Mouse (Mus musculus) liver, embryonic 14.5 days (tissue): ENCODE results near the gene Gpr153. TPM values are rescaled to one million over a fixed set of nuclear protein-coding genes. Genes with fewer than 3 reads are reported as not detected.

Experiments
- ATAC-seq: fragments of 200-750 bp; cut with Nextera tagmentation; 2 replicates; pipeline ENCODE4 v1.8.0; 2017; ENCODE audit warnings: moderate number of reproducible peaks, mild to moderate bottlenecking, moderate library complexity; ENCODE audit not compliant: insufficient read depth
- DNase-seq, 3 experiments: peaks; one replicate each; pipeline ENCODE4 v3.0.0-alpha.2; 2012 to 2013; ENCODE audit warnings: low read depth in 3 of 3, low spot score in 3 of 3
- H3K27ac ChIP-seq: fragments of 300-500 bp; sonication (generic); 2 replicates; pipeline ENCODE4 v1.5.1; 2014; ENCODE audit warnings: moderate library complexity, mild to moderate bottlenecking, control low read depth, inconsistent platforms
- H3K27me3 ChIP-seq: fragments of 300-500 bp; sonication (generic); 2 replicates; pipeline ENCODE4 v1.6.1; 2014; ENCODE audit warnings: mild to moderate bottlenecking, low read length, moderate library complexity; ENCODE audit not compliant: control insufficient read depth, insufficient read depth
- H3K36me3 ChIP-seq: fragments of 300-500 bp; sonication (generic); replicated peaks from 2 replicates; pipeline ENCODE4 v1.6.1; 2014; ENCODE audit warnings: low read depth; ENCODE audit not compliant: control insufficient read depth, insufficient read depth
- H3K4me1 ChIP-seq, 2 experiments: fragments of 200-500 bp in 1 of 2; fragments of 300-500 bp in 1 of 2; sonication (generic) in 1 of 2; replicated peaks; 2 replicates each; pipeline ENCODE4 v1.6.1; 2012 to 2014; ENCODE audit warnings: antibody characterized with exemption in 1 of 2, inconsistent platforms in 1 of 2, low read length in 1 of 2; ENCODE audit not compliant: control insufficient read depth in 2 of 2, insufficient read depth in 2 of 2
- H3K4me2 ChIP-seq: fragments of 300-500 bp; sonication (generic); 2 replicates; pipeline ENCODE4 v1.6.1; 2014; ENCODE audit warnings: low read depth, mild to moderate bottlenecking, control low read depth, moderate library complexity
- H3K4me3 ChIP-seq, 2 experiments: fragments of 200-500 bp in 1 of 2; fragments of 300-500 bp in 1 of 2; sonication (generic) in 1 of 2; 2 replicates each; pipeline ENCODE4 v1.5.1; 2012 to 2014; ENCODE audit warnings: low read depth in 2 of 2, low read length in 2 of 2, mild to moderate bottlenecking in 2 of 2, control low read depth in 1 of 2, inconsistent platforms in 1 of 2, moderate library complexity in 1 of 2; ENCODE audit not compliant: insufficient read depth in 1 of 2
- H3K9ac ChIP-seq: fragments of 300-500 bp; sonication (generic); replicated peaks from 2 replicates; pipeline ENCODE4 v1.6.1; 2014; ENCODE audit warnings: mild to moderate bottlenecking, control low read depth, moderate library complexity
- H3K9me3 ChIP-seq: fragments of 300-500 bp; sonication (generic); 2 replicates; pipeline ENCODE4 v1.6.1; 2016; ENCODE audit warnings: low read length, mixed read lengths; ENCODE audit not compliant: control insufficient read depth
- CTCF ChIP-seq: IDR thresholded peaks from 2 replicates; pipeline ENCODE4 v1.5.1; 2016; ENCODE audit warnings: antibody characterized with exemption, low read depth, control low read depth
- EP300 ChIP-seq: IDR thresholded peaks from 2 replicates; pipeline ENCODE4 v1.6.1; 2016; ENCODE audit warnings: antibody characterized with exemption, low read depth
- WGBS: fragments of 180-500 bp; shearing (Covaris S2); extraction: QIAGEN DNeasy Blood & Tissue Kit; methylation state at CpG from one replicate; pipeline ENCODE4 v1.1.7; 2014; ENCODE audit not compliant: insufficient replicate concordance; 5-methylcytosine and 5-hydroxymethylcytosine counted together
- polyA plus RNA-seq, 2 experiments: library from polyadenylated mRNA; depleted of rRNA in 1 of 2; stranded (reverse) in 1 of 2; unstranded in 1 of 2; fragments of >200 nt; fragmentation: Nextera tagmentation in 1 of 2; extraction: Ambion mirVana in 1 of 2; gene quantifications; 2 replicates each; pipeline versions ENCODE4 v1.2.1 to v1.2.3; 2012 to 2014

Gpr153 gene
- polyA plus RNA-seq, 2 experiments: 0.58 to 1.2 TPM

DNA sequence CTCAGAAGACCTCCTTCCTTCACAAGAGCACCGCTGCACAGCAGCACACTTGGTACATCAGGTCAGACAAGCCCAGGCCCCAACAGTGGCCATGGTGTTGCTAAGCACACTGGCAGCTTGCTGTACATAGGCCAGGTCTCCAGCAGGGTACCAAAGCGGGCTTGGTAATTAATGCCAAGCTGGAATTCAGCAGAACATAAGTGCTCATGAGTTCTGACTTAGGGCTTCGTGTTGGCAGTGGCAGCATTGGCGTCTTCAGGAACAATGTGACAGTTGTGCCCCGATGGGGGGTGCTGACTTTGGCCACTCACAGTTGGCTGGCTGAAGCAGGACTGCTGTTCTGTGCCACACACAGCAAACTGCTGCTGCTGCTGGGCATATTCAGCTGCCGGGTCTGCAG lies 30.7 kb downstream of the Gpr153 start:
- 77% methylated on average over 6 of the region's 6 CpGs for WGBS
- H3K36me3 ChIP-seq: peaks cover 7% of the 10 kb centered on the region
- ATAC-seq: no peak
- TF ChIP-seq EP300: no peak
- TF ChIP-seq CTCF: no peak
- H3K9me3 ChIP-seq: no peaks in the 10 kb centered on the region
- H3K27ac ChIP-seq: no peak overlapping the region
- DNase-seq: no peak
- H3K27me3 ChIP-seq: no peaks in the 10 kb centered on the region
- no peak overlapping the region for H3K4me2 ChIP-seq
- no peak overlapping the region for H3K9ac ChIP-seq
- no peak overlapping the region for H3K4me3 ChIP-seq
- no peaks in the 10 kb centered on the region for H3K4me1 ChIP-seq

DNA sequence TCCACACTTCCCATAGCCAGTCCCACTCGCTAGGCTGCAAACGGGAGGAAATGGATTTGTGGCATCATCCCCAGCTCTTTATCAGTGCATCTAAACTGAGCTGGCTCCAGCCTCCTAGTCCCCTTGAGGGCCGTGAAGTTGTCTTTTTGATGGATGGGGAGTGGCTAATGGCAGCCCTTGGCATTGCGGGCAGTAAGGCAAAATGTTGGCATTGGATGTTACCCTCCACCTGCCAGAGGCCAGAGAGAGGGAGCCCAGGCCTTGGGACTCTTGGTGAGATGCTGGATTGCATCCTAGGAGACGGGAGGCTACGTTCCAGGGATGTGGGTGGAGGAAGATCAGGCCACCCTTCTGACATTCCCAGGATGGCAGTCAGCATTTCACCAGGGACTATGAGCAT lies 32.0 kb downstream of the Gpr153 start:
- H3K27ac ChIP-seq: no peak overlapping the region
- DNase-seq: no peak
- WGBS: 76% methylated on average over 6 of the region's 6 CpGs
- peaks cover under 1% of the 10 kb centered on the region; the same call in 1 of the 2 replicates for H3K27me3 ChIP-seq
- H3K4me1 ChIP-seq: no peaks in the 10 kb centered on the region
- no peak for TF ChIP-seq EP300
- no peak for TF ChIP-seq CTCF
- no peak overlapping the region for H3K4me3 ChIP-seq
- no peak overlapping the region for H3K4me2 ChIP-seq
- H3K36me3 ChIP-seq: no peaks in the 10 kb centered on the region; the same call in none of the 2 replicates
- no peaks in the 10 kb centered on the region for H3K9me3 ChIP-seq
- H3K9ac ChIP-seq: no peak overlapping the region
- no peak for ATAC-seq

DNA sequence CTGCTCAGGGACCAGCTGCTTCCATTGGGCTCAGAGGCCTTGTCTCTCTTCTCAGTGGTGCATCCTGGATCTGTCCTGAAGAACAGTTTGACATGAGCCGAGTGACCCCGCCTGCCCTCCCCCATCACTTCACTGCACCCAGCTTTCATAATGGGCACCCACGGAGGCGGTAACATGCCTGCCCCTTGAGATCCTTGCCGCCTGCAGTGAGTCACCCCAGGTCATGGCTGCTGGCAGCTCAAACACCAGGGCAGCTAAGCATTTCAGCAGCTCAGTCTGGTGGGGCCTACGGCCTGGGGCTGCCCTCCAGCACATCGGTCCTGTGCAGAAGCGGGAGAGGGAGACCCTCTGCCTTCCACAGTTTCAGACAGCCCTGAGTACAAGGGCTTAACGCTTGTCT lies 33.5 kb downstream of the Gpr153 start:
- DNase-seq (no peak), ATAC-seq (no peak)
- no peak overlapping the region for H3K9ac ChIP-seq
- H3K9me3 ChIP-seq: no peaks in the 10 kb centered on the region
- no peak overlapping the region for H3K27ac ChIP-seq
- peaks cover 16% of the 10 kb centered on the region for H3K27me3 ChIP-seq
- TF ChIP-seq CTCF (no peak), EP300 (no peak)
- no peaks in the 10 kb centered on the region; the same call in 1 of the 2 replicates for H3K36me3 ChIP-seq
- no peak overlapping the region for H3K4me2 ChIP-seq
- H3K4me3 ChIP-seq: no peak overlapping the region
- WGBS: 73% methylated on average over 9 of the region's 9 CpGs
- no peaks in the 10 kb centered on the region for H3K4me1 ChIP-seq

DNA sequence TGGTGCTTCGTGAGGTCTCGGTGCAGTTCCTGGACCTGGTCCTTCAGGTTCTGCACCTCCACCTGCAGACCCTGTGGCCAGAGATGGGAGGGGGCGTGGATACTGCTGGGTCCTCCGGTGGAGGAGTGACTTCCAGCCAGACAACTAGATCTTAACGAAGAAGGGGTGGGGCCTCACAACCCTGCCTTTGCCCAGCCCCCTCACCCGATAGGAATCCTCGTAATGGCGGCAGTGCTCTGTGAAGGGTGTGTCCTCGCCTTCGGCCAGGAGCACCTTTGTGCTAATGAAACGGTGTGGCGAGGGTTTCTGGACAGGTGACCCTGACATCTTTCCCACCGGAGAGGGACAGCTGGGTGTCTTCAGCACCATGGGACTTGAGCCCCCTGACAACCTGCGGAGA lies 38.2 kb downstream of the Gpr153 start:
- TF ChIP-seq EP300: no peak
- TF ChIP-seq CTCF: no peak
- Histone ChIP-seq H3K9me3 (no peaks in the 10 kb centered on the region), H3K4me3 (no peak overlapping the region), H3K9ac (no peak overlapping the region), H3K4me1 (no peaks in the 10 kb centered on the region), H3K36me3 (no peaks in the 10 kb centered on the region), H3K4me2 (0 out of 2 replicates have a peak overlapping the region, but pooled peaks have one; percentile 3), H3K27ac (no peak overlapping the region), H3K27me3 (peaks cover 62% of the 10 kb centered on the region)
- WGBS: 5% methylated on average over 14 of the region's 14 CpGs
- no peak for ATAC-seq
- no peak for DNase-seq

DNA sequence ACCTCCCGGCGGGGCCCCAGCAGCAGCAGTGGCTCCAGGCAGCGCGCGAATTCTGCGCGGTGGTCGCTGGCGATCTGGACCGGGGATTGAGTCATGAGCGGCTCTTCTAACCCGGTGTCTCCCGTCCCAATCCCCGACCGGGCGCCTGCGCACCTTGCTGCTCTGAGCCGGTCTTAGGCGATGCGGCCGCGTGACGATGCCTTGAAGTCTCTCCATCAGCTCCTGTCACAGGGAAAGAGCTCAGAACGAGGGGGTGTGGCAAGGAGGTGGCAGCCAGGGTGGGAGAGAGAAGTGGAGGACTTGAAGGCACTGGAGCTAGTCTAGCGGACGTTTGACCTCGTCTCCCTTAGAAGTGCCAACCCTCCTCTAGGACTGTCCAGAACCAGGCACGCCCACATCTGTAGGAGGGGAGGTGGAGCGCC lies 39.2 kb downstream of the Gpr153 start:
- Histone ChIP-seq H3K9me3 (no peaks in the 10 kb centered on the region), H3K36me3 (no peaks in the 10 kb centered on the region), H3K4me2 (peak overlapping the region; percentile 1; the same call in 1 of the 2 replicates), H3K27ac (no peak overlapping the region), H3K4me1 (no peaks in the 10 kb centered on the region), H3K9ac (no peak overlapping the region), H3K27me3 (peaks cover 62% of the 10 kb centered on the region), H3K4me3 (peak overlapping the region; percentile 3 to 20; a peak in 1 of 4 replicates)
- DNase-seq (no peak), ATAC-seq (peak; percentile 12; the same call in 1 of the 2 replicates)
- TF ChIP-seq EP300: no peak
- no peak for TF ChIP-seq CTCF
- under 1% methylated on average over 29 of the region's 29 CpGs for WGBS
